Mouse (Mus musculus) thymus, adult 2 months (tissue): Measurements from ENCODE around the gene Stard10. TPM values are rescaled to one million over a fixed set of nuclear protein-coding genes. Genes with fewer than 3 reads are reported as not detected.

Source experiments
- DNase-seq: peaks from one replicate; pipeline ENCODE4 v3.0.0; 2021
- H3K27ac ChIP-seq: fragments of 200-500 bp; 2 replicates; pipeline ENCODE4 v1.5.1; 2012; ENCODE audit warnings: low read length, control low read depth; ENCODE audit not compliant: control insufficient read depth, insufficient read depth
- H3K27me3 ChIP-seq: fragments of 200-500 bp; 2 replicates; pipeline ENCODE4 v1.6.1; 2012; ENCODE audit warnings: mild to moderate bottlenecking, low read length, moderate library complexity, mixed read lengths; ENCODE audit not compliant: control insufficient read depth, insufficient read depth
- H3K36me3 ChIP-seq: fragments of 200-500 bp; 2 replicates; pipeline ENCODE4 v1.6.1; 2012; ENCODE audit warnings: mild to moderate bottlenecking, low read length, moderate library complexity; ENCODE audit not compliant: control insufficient read depth, insufficient read depth
- H3K4me1 ChIP-seq: fragments of 200-500 bp; replicated peaks from 2 replicates; pipeline ENCODE4 v1.6.1; 2012; ENCODE audit warnings: low read length; ENCODE audit not compliant: control insufficient read depth, insufficient read depth
- H3K4me3 ChIP-seq: fragments of 200-500 bp; 2 replicates; pipeline ENCODE4 v1.5.1; 2012; ENCODE audit warnings: mild to moderate bottlenecking, low read length, control low read depth, moderate library complexity; ENCODE audit not compliant: control insufficient read depth, insufficient read depth
- CTCF ChIP-seq: fragments of 200-500 bp; IDR thresholded peaks from 2 replicates; pipeline ENCODE4 v1.5.1; 2012; ENCODE audit warnings: mild to moderate bottlenecking, control low read depth, low read length, moderate library complexity, borderline replicate concordance; ENCODE audit not compliant: control insufficient read depth, poor library complexity, insufficient read depth; ENCODE audit errors: extremely low read depth
- POLR2A ChIP-seq: fragments of 200-500 bp; IDR thresholded peaks from 2 replicates; pipeline ENCODE4 v1.6.1; 2012; ENCODE audit warnings: mild to moderate bottlenecking, low read length, control low read depth, moderate library complexity; ENCODE audit not compliant: control insufficient read depth, poor library complexity, insufficient read depth; ENCODE audit errors: extremely low read depth
- WGBS: fragments of 180-500 bp; shearing (Covaris S2); methylation state at CpG from one replicate; pipeline ENCODE4 v1.1.7; 2018; 5-methylcytosine and 5-hydroxymethylcytosine counted together
- polyA plus RNA-seq: library from polyadenylated mRNA; depleted of rRNA; stranded (reverse); fragments of >200 nt; gene quantifications from 2 replicates; pipeline ENCODE4 v1.2.3, GENCODE M21; 2012

The Stard10 gene
- polyA plus RNA-seq, 1 experiment: 31.4 TPM

GRCm38 (mm10) chr7:101292696-101293095 is 24.2 kb upstream of the Stard10 start:
- H3K4me3 ChIP-seq: no peak overlapping the region
- 97% methylated on average over 1 of the region's 1 CpGs for WGBS
- no peak for DNase-seq
- H3K4me1 ChIP-seq: peaks cover 5% of the 10 kb centered on the region
- no peak for TF ChIP-seq POLR2A
- TF ChIP-seq CTCF: no peak
- H3K27me3 ChIP-seq: no peaks in the 10 kb centered on the region
- H3K27ac ChIP-seq: no peak overlapping the region
- peaks cover 6% of the 10 kb centered on the region; the same call in 1 of the 2 replicates for H3K36me3 ChIP-seq

DNA sequence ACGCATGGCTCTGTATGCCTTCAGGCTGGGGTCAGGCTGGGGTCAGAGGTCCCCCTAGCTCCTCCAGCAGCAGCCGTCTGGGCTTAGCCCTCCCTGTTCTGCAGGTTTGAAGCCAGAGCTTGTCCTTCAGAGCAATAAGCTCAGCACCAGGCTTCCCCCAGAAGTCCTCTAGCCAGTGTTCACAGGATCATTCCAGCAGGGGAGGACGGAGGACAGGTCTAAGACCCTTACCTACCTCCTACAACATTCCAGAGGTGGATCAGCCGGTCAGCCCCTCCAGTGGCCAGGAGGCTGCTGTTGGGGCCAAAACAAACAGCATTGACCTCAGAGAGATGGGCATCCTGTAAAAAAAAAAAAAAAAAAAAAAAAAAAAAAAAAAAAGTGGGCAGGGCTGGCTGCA is 23.7 kb upstream of the Stard10 start:
- Histone ChIP-seq H3K27me3 (no peaks in the 10 kb centered on the region), H3K4me1 (peaks cover 5% of the 10 kb centered on the region)

GRCm38 (mm10) chr7:101293611-101294010 is 23.3 kb upstream of the Stard10 start:
- H3K4me3 ChIP-seq: no peak overlapping the region
- no peak overlapping the region for H3K27ac ChIP-seq
- peaks cover 5% of the 10 kb centered on the region for H3K4me1 ChIP-seq
- 94% methylated on average over 4 of the region's 4 CpGs for WGBS
- no peak for DNase-seq
- no peak for TF ChIP-seq CTCF
- no peak for TF ChIP-seq POLR2A
- H3K36me3 ChIP-seq: peaks cover 6% of the 10 kb centered on the region; the same call in 1 of the 2 replicates
- no peaks in the 10 kb centered on the region for H3K27me3 ChIP-seq

More for the DNA sequence above, 23.7 kb upstream of the Stard10 start:
- 96% methylated on average over 4 of the region's 4 CpGs for WGBS
- Histone ChIP-seq H3K27ac (no peak overlapping the region), H3K4me3 (no peak overlapping the region), H3K36me3 (peaks cover 6% of the 10 kb centered on the region; the same call in 1 of the 2 replicates)
- no peak for TF ChIP-seq CTCF
- TF ChIP-seq POLR2A: no peak
- DNase-seq: no peak

DNA sequence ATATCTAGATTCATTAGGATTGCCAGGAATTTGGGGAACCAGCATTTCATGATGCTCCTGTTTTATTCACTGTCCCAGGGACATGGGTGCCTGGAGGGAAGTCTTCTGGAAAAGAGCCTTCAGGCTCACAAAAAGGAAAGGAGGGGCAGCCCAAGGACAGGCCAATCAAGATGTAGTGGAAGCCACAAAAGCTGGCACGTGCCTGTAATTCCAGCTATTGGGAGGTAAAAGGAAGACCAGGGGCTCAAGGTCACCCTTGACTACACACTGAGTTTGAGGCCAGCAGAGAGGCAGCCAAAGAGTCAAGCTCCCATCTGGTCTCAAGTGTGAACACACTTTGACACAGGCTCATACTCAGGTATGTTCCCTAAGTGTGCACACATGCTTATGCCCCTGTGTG is 21.4 kb upstream of the Stard10 start:
- Histone ChIP-seq H3K4me1 (peaks cover 12% of the 10 kb centered on the region), H3K4me3 (no peak overlapping the region), H3K36me3 (no peaks in the 10 kb centered on the region; the same call in 1 of the 2 replicates), H3K27ac (no peak overlapping the region), H3K27me3 (no peaks in the 10 kb centered on the region)
- 100% methylated on average over 1 of the region's 1 CpGs for WGBS
- DNase-seq: no peak
- no peak for TF ChIP-seq CTCF

DNA sequence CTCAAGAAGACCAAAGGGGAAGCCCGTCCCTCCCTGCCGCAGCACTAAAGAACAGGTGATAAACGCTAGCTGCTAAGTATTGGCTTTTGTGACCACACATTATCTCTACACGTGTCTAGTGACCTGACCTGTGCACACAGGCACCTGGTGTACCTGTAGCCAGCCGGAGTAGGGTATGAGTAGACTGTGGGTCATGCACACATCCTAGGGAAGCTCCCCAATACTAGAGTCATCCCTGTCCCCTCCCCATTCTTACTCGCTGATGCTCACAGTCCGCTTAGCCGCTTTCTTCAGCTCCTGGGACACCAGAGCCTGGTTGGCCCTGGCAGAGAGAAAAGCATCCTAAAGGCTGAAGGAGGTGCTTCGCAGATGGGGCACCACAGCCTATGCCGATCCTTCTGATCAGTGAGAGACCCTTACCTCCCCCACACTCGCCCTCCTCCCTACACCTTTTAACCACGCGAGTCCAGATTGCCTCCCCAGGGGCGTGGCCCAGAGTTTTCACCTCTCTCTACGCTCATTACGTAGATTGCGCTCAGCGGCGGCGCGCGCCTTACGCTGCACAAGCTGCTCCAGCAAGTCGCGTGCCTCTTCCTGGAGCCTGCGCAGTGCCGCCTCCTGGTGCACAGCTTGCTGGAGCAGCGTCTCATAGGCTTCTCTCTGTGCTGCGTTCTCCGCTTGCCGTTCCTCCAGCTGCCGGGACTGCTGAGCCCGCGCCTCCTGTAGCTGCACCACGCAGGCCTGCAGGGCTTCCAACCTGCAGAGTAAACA is 20.4 kb upstream of the Stard10 start:
- Histone ChIP-seq H3K27me3 (no peaks in the 10 kb centered on the region), H3K36me3 (no peaks in the 10 kb centered on the region; the same call in 1 of the 2 replicates), H3K4me3 (no peak overlapping the region), H3K27ac (no peak overlapping the region), H3K4me1 (peaks cover 20% of the 10 kb centered on the region)
- WGBS: 59% methylated on average over 35 of the region's 35 CpGs
- peak; percentile 71 for DNase-seq
- peak; percentile 35; the same call in 1 of the 2 replicates for TF ChIP-seq POLR2A
- TF ChIP-seq CTCF: no peak

- Histone ChIP-seq H3K27ac (no peak overlapping the region), H3K4me3 (no peak overlapping the region), H3K36me3 (no peaks in the 10 kb centered on the region; the same call in 1 of the 2 replicates), H3K27me3 (no peaks in the 10 kb centered on the region), H3K4me1 (peaks cover 21% of the 10 kb centered on the region)
- no peak for DNase-seq
- TF ChIP-seq CTCF (no peak), POLR2A (no peak)
- 75% methylated on average over 8 of the region's 8 CpGs for WGBS
Observed at GRCm38 (mm10) chr7:101297023-101297405, 19.9 kb upstream of the Stard10 start.

DNA sequence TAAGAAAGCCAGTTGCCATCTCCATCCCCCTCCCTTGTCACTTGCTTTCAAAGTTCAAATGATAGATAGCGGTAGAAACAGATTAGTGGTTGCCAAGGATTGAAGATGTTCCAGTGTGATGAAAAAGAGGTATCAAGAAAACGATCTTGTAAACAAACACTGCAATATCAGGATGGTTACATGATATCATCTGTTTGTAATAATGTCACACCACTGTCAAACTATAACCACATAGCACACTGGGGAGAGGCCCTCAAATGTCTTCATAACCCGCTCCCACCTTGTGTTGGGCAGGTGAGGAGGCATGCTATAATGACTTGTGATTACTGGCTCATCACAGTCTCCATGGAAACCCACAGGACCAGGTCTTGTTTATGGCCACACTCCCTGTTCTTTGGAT is 18.5 kb upstream of the Stard10 start:
- H3K4me1 ChIP-seq: peaks cover 26% of the 10 kb centered on the region
- no peaks in the 10 kb centered on the region for H3K27me3 ChIP-seq
- no peak overlapping the region for H3K27ac ChIP-seq
- TF ChIP-seq POLR2A (no peak), CTCF (no peak)
- 91% methylated on average over 3 of the region's 3 CpGs for WGBS
- no peak overlapping the region for H3K4me3 ChIP-seq
- H3K36me3 ChIP-seq: no peaks in the 10 kb centered on the region; the same call in 1 of the 2 replicates
- no peak for DNase-seq
